Mouse (Mus musculus) G1E (cell line): ENCODE results near the gene Srrt.

Experiments used
- CTCF ChIP-seq: IDR thresholded peaks from 2 replicates; pipeline ENCODE4 v1.5.1; 2012; ENCODE audit warnings: low read depth, low read length, inconsistent platforms, mixed read lengths
- POLR2AphosphoS5 ChIP-seq: IDR thresholded peaks from 2 replicates; pipeline ENCODE4 v1.6.1; 2012; ENCODE audit warnings: low read depth, low read length, inconsistent platforms; ENCODE audit not compliant: insufficient replicate concordance

DNA sequence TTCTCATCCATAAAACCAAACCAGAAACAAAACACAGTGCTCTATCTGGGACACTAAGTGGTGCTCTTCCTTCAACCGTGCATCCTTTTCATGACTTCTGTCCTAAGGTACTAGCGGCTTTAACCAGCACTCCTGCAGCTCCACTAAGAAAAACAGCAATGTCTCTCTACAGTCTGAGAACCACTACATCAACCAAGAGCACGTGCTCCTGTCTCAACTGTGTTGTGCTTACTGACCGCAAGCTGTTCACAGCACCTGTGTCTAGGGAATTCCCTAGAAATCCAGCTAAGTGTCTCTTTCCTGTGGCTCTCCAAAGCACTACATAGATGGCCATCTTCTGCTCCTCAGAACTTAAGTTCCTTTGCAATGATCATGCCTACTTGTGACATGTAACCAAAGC, 2.7 kb downstream of the Srrt start:
- no peak for TF ChIP-seq CTCF
- TF ChIP-seq POLR2AphosphoS5: no peak
